Mouse (Mus musculus): Measurements from ENCODE around the gene Ptpru.

DNA sequence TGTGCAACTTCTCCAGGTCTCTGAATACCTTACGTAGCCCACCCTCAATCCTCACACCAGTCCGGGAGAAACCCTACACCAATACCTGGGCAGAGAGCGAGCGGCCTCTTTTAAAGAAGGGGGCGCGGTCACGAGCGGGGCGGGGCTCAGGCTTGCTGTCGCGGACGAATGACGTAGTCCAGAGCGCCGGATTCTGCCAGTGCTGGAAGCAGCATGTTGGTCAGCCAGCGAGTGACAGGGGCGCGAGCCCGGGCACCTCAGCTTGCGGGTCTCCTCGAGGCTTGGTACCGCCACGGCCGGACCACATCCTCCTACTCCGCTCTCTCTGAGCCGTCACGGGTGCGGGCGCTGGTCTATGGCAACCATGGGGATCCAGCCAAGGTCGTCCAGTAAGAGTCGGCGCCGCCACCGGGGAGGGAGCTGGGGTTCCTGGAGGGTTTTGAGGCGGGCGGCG lies 5.2 kb upstream of the Ptpru start, which contains the start of gene Mecr:
- TF ChIP-seq CTCF (IDR thresholded peaks at IDR 0.05; ENCODE audit: extremely low read depth, insufficient read length, insufficient replicate concordance, low read depth, low read length) (no peak), POLR2A (IDR thresholded peaks at IDR 0.05; ENCODE audit: low read depth, low read length) (peak; percentile 51; the same call in 1 of the 2 replicates)
